Mouse (Mus musculus): Measurements from ENCODE around the gene Nlgn2. TPM values are rescaled to one million over a fixed set of nuclear protein-coding genes. Genes with fewer than 3 reads are reported as not detected.

The Nlgn2 gene
- total RNA-seq, 2 experiments from 2014 or later = 22.3 to 23.2 TPM

DNA sequence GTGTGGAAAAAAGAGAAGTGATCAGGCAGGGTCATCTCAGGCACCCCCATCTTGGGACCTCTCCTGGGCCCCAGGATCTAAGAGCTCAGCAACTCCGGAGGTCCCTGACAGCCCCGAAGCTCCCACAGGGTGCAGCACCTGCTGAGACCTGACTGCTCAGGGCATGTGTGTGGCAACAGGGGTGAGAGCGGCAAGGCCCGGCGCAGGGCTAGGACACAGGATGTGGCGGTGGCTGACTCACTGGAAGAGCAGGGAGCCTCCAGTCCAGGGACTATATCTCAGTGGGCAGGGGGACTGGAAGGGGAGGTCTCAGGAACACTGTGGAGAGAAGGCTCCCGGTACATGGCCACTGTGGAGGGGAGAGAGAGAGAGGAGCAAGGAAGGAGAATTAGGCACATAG, 39.7 kb downstream of the Nlgn2 start:
- no peak for DNase-seq (ENCODE audit: low spot score in 2 of 2)

- no peak for DNase-seq (ENCODE audit: low spot score in 2 of 2)
These were observed 41.6 kb downstream of the Nlgn2 start for GRCm38 (mm10) chr11:69795983-69796435.

GRCm38 (mm10) chr11:69795168-69795982, 42.2 kb downstream of the Nlgn2 start, which contains the start of gene Chrnb1:
Gene Chrnb1 (minus strand): TSS chr11:69795943.
- DNase-seq (ENCODE audit: low spot score in 2 of 2) = peak; percentile 79 to 92

GRCm38 (mm10) chr11:69793429-69793828, 44.2 kb downstream of the Nlgn2 start:
- no peak for DNase-seq (ENCODE audit: low spot score in 2 of 2)

DNA sequence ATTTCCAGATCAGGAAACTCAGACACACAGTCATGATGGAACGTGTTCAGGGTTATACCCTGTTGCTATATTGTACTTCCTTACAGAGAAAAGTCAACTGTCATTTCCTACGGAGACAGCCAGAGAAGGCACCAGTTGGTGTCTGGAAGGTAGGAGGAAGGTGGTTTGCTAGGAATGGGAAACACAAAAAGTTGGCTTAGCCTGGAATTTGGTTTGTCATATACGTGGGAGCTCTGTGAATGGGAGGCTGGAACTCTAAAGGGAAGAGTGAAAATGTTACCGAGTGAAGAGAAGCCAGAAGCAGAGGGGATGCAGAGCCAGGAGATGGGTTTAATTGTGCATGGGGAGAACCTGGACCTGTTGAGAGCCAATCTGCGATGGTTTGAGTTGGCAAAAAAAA, 46.2 kb downstream of the Nlgn2 start:
- no peak for DNase-seq (ENCODE audit: low spot score in 2 of 2)

GRCm38 (mm10) chr11:69789431-69789830, 48.2 kb downstream of the Nlgn2 start:
- DNase-seq (ENCODE audit: low spot score in 2 of 2) = no peak

GRCm38 (mm10) chr11:69787306-69787705, 50.3 kb downstream of the Nlgn2 start:
- no peak for DNase-seq (ENCODE audit: low spot score in 2 of 2)

DNA sequence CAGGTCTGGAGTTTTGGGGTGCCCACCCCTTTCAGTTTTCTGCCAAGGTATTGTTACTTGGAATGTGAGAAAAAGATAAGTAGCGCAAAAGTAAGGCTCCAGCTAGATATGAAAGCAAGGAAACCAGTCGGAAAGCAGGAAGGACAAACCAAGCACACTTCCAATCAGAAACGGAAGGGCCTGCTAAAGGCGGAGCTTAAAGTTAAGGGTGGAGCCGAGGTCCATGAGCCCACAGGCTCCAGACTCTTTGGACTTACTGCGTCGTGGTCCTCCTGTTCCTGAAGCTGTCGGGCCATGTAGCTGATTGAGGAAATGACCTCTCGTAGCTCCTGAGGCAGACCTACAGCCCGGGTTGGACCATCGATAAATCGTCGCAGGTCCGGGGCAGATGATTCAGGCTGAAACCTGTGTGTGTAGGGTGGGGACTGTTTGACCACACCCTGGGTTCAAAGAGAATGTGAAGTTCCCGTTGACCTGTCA, 52.8 kb downstream of the Nlgn2 start:
- no peak for DNase-seq (ENCODE audit: low spot score in 2 of 2)

- no peak for DNase-seq (ENCODE audit: low spot score in 2 of 2)
These were observed 55.8 kb downstream of the Nlgn2 start for GRCm38 (mm10) chr11:69781828-69782227.

DNA sequence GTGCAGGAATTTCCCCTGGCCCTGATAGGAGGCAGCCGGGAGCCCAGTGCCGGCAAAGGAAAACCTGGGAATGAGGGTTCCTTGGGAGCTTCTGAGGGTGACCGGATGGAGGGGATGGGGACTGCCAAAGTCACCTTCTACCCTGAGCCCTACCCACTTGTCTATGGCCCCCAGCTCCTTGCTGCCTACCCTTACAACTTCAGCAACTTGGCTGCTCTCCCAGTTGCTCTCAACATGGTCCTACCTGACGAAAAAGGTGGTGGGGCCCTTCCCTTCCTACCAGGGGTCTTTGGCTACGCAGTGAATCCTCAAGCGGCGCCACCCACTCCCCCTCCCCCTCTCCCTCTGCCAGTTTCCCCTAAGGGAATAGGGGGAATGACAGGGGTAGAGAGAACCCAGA, 58.6 kb downstream of the Nlgn2 start:
- no peak for DNase-seq (ENCODE audit: low spot score in 2 of 2)

- DNase-seq (ENCODE audit: low spot score in 2 of 2) = no peak
These were observed 59.2 kb downstream of the Nlgn2 start for GRCm38 (mm10) chr11:69778258-69778982.

GRCm38 (mm10) chr11:69777504-69778257, 59.9 kb downstream of the Nlgn2 start:
- DNase-seq (ENCODE audit: low spot score in 2 of 2) = no peak

- no peak for DNase-seq (ENCODE audit: low spot score in 2 of 2)
These were observed 61.1 kb downstream of the Nlgn2 start for GRCm38 (mm10) chr11:69776488-69776887.

DNA sequence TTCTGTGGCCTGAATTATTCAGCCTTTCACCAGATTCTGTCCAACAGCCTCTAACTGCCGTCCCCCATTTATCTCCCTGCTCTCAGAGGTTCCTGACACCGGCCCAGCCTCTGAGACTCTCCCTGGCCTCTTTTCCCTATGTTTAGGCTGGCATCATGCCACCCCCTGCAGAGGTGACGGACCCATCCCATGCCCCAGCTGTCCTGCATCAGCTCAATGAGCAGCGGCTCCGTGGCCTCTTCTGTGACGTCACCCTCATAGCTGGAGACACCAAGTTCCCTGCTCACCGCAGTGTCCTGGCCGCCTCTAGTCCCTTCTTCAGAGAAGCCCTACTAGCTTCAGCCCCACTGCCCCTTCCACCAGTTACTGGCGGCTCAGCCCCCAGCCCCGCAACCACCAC, 61.9 kb downstream of the Nlgn2 start:
- DNase-seq (ENCODE audit: low spot score in 2 of 2) = no peak

DNA sequence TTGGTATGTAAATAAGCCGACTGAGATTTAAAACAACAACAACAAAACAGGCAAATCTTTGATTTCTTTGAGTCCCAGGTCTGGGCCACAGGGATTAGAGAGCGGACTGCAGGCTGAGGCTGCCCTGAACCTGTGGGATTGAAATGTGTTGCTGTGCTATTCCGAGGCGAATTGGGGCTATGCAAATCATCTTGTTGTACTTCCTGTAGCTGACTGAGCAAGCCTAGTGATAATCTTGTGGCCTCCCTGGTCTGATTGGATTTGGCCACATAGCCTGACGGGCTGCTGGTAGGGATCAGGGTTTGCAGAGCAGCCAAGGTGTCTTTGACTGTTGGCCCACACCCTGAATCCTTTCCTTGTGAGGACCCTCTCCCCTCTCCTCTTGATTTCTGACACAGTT, 62.6 kb downstream of the Nlgn2 start:
- DNase-seq (ENCODE audit: low spot score in 2 of 2) = no peak

Small RNA genes lying within 50 kb of the gene (microRNA-seq; reads per million reads assigned to microRNA genes)
- gene Mir6924 = not detected

Other genes with a start within 250 kb of the Nlgn2 start
- 100 to 1,000 TPM; 227 to 249 TPM for gene Atp1b2, start 231.8 kb downstream of the Nlgn2 start, total RNA-seq (2021)
- gene Shbg, start 219.9 kb downstream of the Nlgn2 start, total RNA-seq (2021) = not detected
- gene Sat2, start 215.8 kb downstream of the Nlgn2 start, total RNA-seq (2021) = 1 to 10 TPM; 7.8 to 8.8 TPM
- 10 to 100 TPM; 90.3 to 94.0 TPM for gene Fxr2, start 204.8 kb downstream of the Nlgn2 start, total RNA-seq (2021)
- not detected for gene Sox15, start 182.5 kb downstream of the Nlgn2 start, total RNA-seq (2021)
- 10 to 100 TPM; 31.6 to 33.0 TPM for gene Mpdu1, start 175.1 kb downstream of the Nlgn2 start, total RNA-seq (2021)
- gene Cd68, start 171.6 kb downstream of the Nlgn2 start, total RNA-seq (2021) = 10 to 100 TPM; 13.1 to 14.0 TPM
- gene Eif4a1, start 165.4 kb downstream of the Nlgn2 start, total RNA-seq (2021) = 100 to 1,000 TPM; 295 to 317 TPM
- 10 to 100 TPM; 43.5 to 45.9 TPM for gene Senp3, start 155.7 kb downstream of the Nlgn2 start, total RNA-seq (2021)
- gene Tnfsf13, start 152.0 kb downstream of the Nlgn2 start, total RNA-seq (2021) = 1 to 10 TPM; 1.0 to 2.9 TPM
- gene Tnfsf12, start 141.9 kb downstream of the Nlgn2 start, total RNA-seq (2021) = 10 to 100 TPM; 22.3 to 22.9 TPM
- gene Tnfsfm13, start 141.7 kb downstream of the Nlgn2 start, total RNA-seq (2021) = 1 to 10 TPM; 4.3 to 4.6 TPM
- 10 to 100 TPM; 66.4 to 72.2 TPM for gene Polr2a, start 79.1 kb downstream of the Nlgn2 start, total RNA-seq (2021)
- under 1 TPM in 1 of 2 experiments, not detected in 1; 0.25 TPM for gene Slc35g3, start 75.8 kb downstream of the Nlgn2 start, total RNA-seq (2021)
- 10 to 100 TPM; 26.7 to 30.5 TPM for gene Zbtb4, start 71.9 kb downstream of the Nlgn2 start, total RNA-seq (2021)
- 100 to 1,000 TPM in 1 of 2 experiments, 10 to 100 TPM in 1; 95.1 to 110 TPM for gene Chrnb1, start 41.8 kb downstream of the Nlgn2 start, total RNA-seq (2021)
- 10 to 100 TPM; 10.1 to 13.8 TPM for gene Fgf11, start 35.9 kb downstream of the Nlgn2 start, total RNA-seq (2021)
- gene Tmem102, start 32.2 kb downstream of the Nlgn2 start, total RNA-seq (2021) = not detected
- gene Gm39566, start 22.5 kb downstream of the Nlgn2 start, total RNA-seq (2021) = not detected
- gene Spem2, start 19.3 kb downstream of the Nlgn2 start, total RNA-seq (2021) = not detected
- under 1 TPM in 1 of 2 experiments, not detected in 1; 0.34 TPM for gene Spem1, start 15.6 kb downstream of the Nlgn2 start, total RNA-seq (2021)
- 100 to 1,000 TPM in 1 of 2 experiments, 10 to 100 TPM in 1; 97.5 to 141 TPM for gene Tmem256, start 730 bp upstream of the Nlgn2 start, total RNA-seq (2021)
- gene Plscr3, start 8.6 kb upstream of the Nlgn2 start, total RNA-seq (2021) = 10 to 100 TPM; 39.3 to 41.4 TPM
- gene Tnk1, start 20.9 kb upstream of the Nlgn2 start, total RNA-seq (2021) = under 1 TPM in 1 of 2 experiments, not detected in 1; 0.13 TPM
- gene Tmem95, start 40.2 kb upstream of the Nlgn2 start, total RNA-seq (2021) = not detected
- gene Kctd11, start 43.6 kb upstream of the Nlgn2 start, total RNA-seq (2021) = 1 to 10 TPM; 3.5 to 4.7 TPM
- gene Acap1, start 57.8 kb upstream of the Nlgn2 start, total RNA-seq (2021) = 1 to 10 TPM in 1 of 2 experiments, under 1 TPM in 1; 0.65 to 1.1 TPM
- gene 2810408A11Rik, start 63.2 kb upstream of the Nlgn2 start, total RNA-seq (2021) = 1 to 10 TPM; 3.2 to 4.1 TPM
- 10 to 100 TPM; 32.3 to 36.9 TPM for gene Neurl4, start 63.3 kb upstream of the Nlgn2 start, total RNA-seq (2021)
- gene Gps2, start 76.1 kb upstream of the Nlgn2 start, total RNA-seq (2021) = 10 to 100 TPM; 35.9 to 44.5 TPM
- 100 to 1,000 TPM; 565 to 571 TPM for gene Eif5a, start 84.2 kb upstream of the Nlgn2 start, total RNA-seq (2021)
- 1 to 10 TPM; 5.1 to 6.4 TPM for gene Ybx2, start 98.0 kb upstream of the Nlgn2 start, total RNA-seq (2021)
- 100 to 1,000 TPM; 111 to 142 TPM for gene Slc2a4, start 110.4 kb upstream of the Nlgn2 start, total RNA-seq (2021)
- under 1 TPM in 1 of 2 experiments, not detected in 1; 0.34 TPM for gene Cldn7, start 127.0 kb upstream of the Nlgn2 start, total RNA-seq (2021)
- gene Ctdnep1, start 143.4 kb upstream of the Nlgn2 start, total RNA-seq (2021) = 100 to 1,000 TPM; 204 to 229 TPM
- gene Elp5, start 144.7 kb upstream of the Nlgn2 start, total RNA-seq (2021) = 10 to 100 TPM; 61.9 to 63.7 TPM
- 100 to 1,000 TPM; 234 to 246 TPM for gene Gabarap, start 153.4 kb upstream of the Nlgn2 start, total RNA-seq (2021)
- 10 to 100 TPM; 31.5 to 34.7 TPM for gene Phf23, start 158.0 kb upstream of the Nlgn2 start, total RNA-seq (2021)
- gene Dvl2, start 162.8 kb upstream of the Nlgn2 start, total RNA-seq (2021) = 10 to 100 TPM; 19.1 to 22.8 TPM
- gene Acadvl, start 177.6 kb upstream of the Nlgn2 start, total RNA-seq (2021) = 100 to 1,000 TPM; 233 to 241 TPM
- gene Dlg4, start 179.2 kb upstream of the Nlgn2 start, total RNA-seq (2021) = 10 to 100 TPM; 23.9 to 33.8 TPM
- under 1 TPM in 1 of 2 experiments, not detected in 1; 0.62 TPM for gene Asgr1, start 216.3 kb upstream of the Nlgn2 start, total RNA-seq (2021)